Mouse (Mus musculus): ENCODE measurements around the gene Six1. TPM values are rescaled to one million over a fixed set of nuclear protein-coding genes. Genes with fewer than 3 reads are reported as not detected.

Six1 gene
- polyA plus RNA-seq, 1 experiment from 2014 or later: 45.4 TPM

- Histone ChIP-seq H3K4me3 (no peak overlapping the region), H3K4me1 (peaks cover 20% of the 10 kb centered on the region), H3K9me3 (no peaks in the 10 kb centered on the region), H3K27me3 (replicated peaks; ENCODE audit: low read depth, poor library complexity, severe bottlenecking) (peaks cover 11% of the 10 kb centered on the region), H3K27ac (replicated peaks) (no peak overlapping the region), H3K36me3 (replicated peaks) (no peaks in the 10 kb centered on the region)
- DNase-seq (ENCODE audit: low spot score): no peak
- 51% methylated on average over 9 of the region's 9 CpGs for WGBS
These were observed 7.2 kb upstream of the Six1 start for GRCm38 (mm10) chr12:73060805-73061410.

GRCm38 (mm10) chr12:73057492-73057891 is 3.8 kb upstream of the Six1 start:
- Histone ChIP-seq H3K27me3 (replicated peaks; ENCODE audit: low read depth, poor library complexity, severe bottlenecking) (peaks cover 44% of the 10 kb centered on the region), H3K27ac (replicated peaks) (no peak overlapping the region), H3K36me3 (replicated peaks) (no peaks in the 10 kb centered on the region), H3K4me1 (peaks cover 54% of the 10 kb centered on the region), H3K4me3 (no peak overlapping the region), H3K9me3 (no peaks in the 10 kb centered on the region)
- whole genome bisulfite sequencing: 91% methylated on average over 6 of the region's 6 CpGs
- DNase-seq (ENCODE audit: low spot score): no peak

- peaks cover 64% of the 10 kb centered on the region for H3K27me3 ChIP-seq (replicated peaks; ENCODE audit: low read depth, poor library complexity, severe bottlenecking)
- WGBS: 5% methylated on average over 5 of the region's 5 CpGs
- peak; percentile 70 for DNase-seq (ENCODE audit: low spot score)
- no peaks in the 10 kb centered on the region for H3K36me3 ChIP-seq (replicated peaks)
- H3K27ac ChIP-seq (replicated peaks): no peak overlapping the region
- H3K4me1 ChIP-seq: peaks cover 66% of the 10 kb centered on the region
- H3K4me3 ChIP-seq: no peak overlapping the region; the same call in 1 of the 2 replicates
- no peaks in the 10 kb centered on the region for H3K9me3 ChIP-seq
These were observed 1.8 kb upstream of the Six1 start for GRCm38 (mm10) chr12:73055451-73055850.

- Histone ChIP-seq H3K4me3 (peak overlapping the region; percentile 68), H3K27ac (replicated peaks) (peak overlapping the region; percentile 91; the same call in 1 of the 2 replicates), H3K36me3 (replicated peaks) (no peaks in the 10 kb centered on the region), H3K9me3 (no peaks in the 10 kb centered on the region), H3K27me3 (replicated peaks; ENCODE audit: low read depth, poor library complexity, severe bottlenecking) (peaks cover 72% of the 10 kb centered on the region), H3K4me1 (peaks cover 74% of the 10 kb centered on the region)
- peak; percentile 72 for DNase-seq (ENCODE audit: low spot score)
- 5% methylated on average over 15 of the region's 15 CpGs for WGBS
These were observed 994 bp upstream of the Six1 start for GRCm38 (mm10) chr12:73054576-73055185.

GRCm38 (mm10) chr12:73052651-73053591 is 766 bp downstream of the Six1 start:
- Histone ChIP-seq H3K9me3 (no peaks in the 10 kb centered on the region), H3K27ac (replicated peaks) (peak overlapping the region; percentile 91), H3K4me1 (peaks cover 91% of the 10 kb centered on the region), H3K27me3 (replicated peaks; ENCODE audit: low read depth, poor library complexity, severe bottlenecking) (peaks cover 89% of the 10 kb centered on the region), H3K36me3 (replicated peaks) (no peaks in the 10 kb centered on the region), H3K4me3 (peak overlapping the region; percentile 68)
- DNase-seq (ENCODE audit: low spot score): peak; percentile 69
- WGBS: under 1% methylated on average over 34 of the region's 34 CpGs

- no peaks in the 10 kb centered on the region for H3K9me3 ChIP-seq
- H3K4me3 ChIP-seq: peak overlapping the region; percentile 68
- under 1% methylated on average over 19 of the region's 19 CpGs for WGBS
- DNase-seq (ENCODE audit: low spot score): peak; percentile 89
- peaks cover 97% of the 10 kb centered on the region for H3K27me3 ChIP-seq (replicated peaks; ENCODE audit: low read depth, poor library complexity, severe bottlenecking)
- peak overlapping the region; percentile 91 for H3K27ac ChIP-seq (replicated peaks)
- peaks cover 97% of the 10 kb centered on the region for H3K4me1 ChIP-seq
- H3K36me3 ChIP-seq (replicated peaks): no peaks in the 10 kb centered on the region
These were observed 1.5 kb downstream of the Six1 start for GRCm38 (mm10) chr12:73052036-73052650.

GRCm38 (mm10) chr12:73050811-73051580 is 2.7 kb downstream of the Six1 start:
- no peaks in the 10 kb centered on the region for H3K9me3 ChIP-seq
- 1% methylated on average over 15 of the region's 15 CpGs for WGBS
- H3K4me3 ChIP-seq: peak overlapping the region; percentile 68
- H3K36me3 ChIP-seq (replicated peaks): no peaks in the 10 kb centered on the region
- H3K4me1 ChIP-seq: peaks cover 98% of the 10 kb centered on the region
- DNase-seq (ENCODE audit: low spot score): peak; percentile 73
- H3K27ac ChIP-seq (replicated peaks): peak overlapping the region; percentile 82
- H3K27me3 ChIP-seq (replicated peaks; ENCODE audit: low read depth, poor library complexity, severe bottlenecking): peaks cover 99% of the 10 kb centered on the region

- peak overlapping the region; percentile 82 for H3K27ac ChIP-seq (replicated peaks)
- DNase-seq (ENCODE audit: low spot score): peak; percentile 71
- H3K9me3 ChIP-seq: no peaks in the 10 kb centered on the region
- peaks cover 99% of the 10 kb centered on the region for H3K27me3 ChIP-seq (replicated peaks; ENCODE audit: low read depth, poor library complexity, severe bottlenecking)
- H3K36me3 ChIP-seq (replicated peaks): no peaks in the 10 kb centered on the region
- 1% methylated on average over 13 of the region's 13 CpGs for WGBS
- peaks cover 97% of the 10 kb centered on the region for H3K4me1 ChIP-seq
- H3K4me3 ChIP-seq: peak overlapping the region; percentile 68
These were observed 3.4 kb downstream of the Six1 start for GRCm38 (mm10) chr12:73050305-73050704.

- peaks cover 97% of the 10 kb centered on the region for H3K4me1 ChIP-seq
These were observed 4.0 kb downstream of the Six1 start for GRCm38 (mm10) chr12:73049520-73050225.

GRCm38 (mm10) chr12:73048537-73048936 is 5.2 kb downstream of the Six1 start:
- WGBS: 3% methylated on average over 3 of the region's 3 CpGs
- Histone ChIP-seq H3K27ac (replicated peaks) (no peak overlapping the region), H3K4me3 (peak overlapping the region; percentile 68; the same call in 1 of the 2 replicates), H3K9me3 (no peaks in the 10 kb centered on the region), H3K36me3 (replicated peaks) (peaks cover 16% of the 10 kb centered on the region), H3K27me3 (replicated peaks; ENCODE audit: low read depth, poor library complexity, severe bottlenecking) (peaks cover 100% of the 10 kb centered on the region), H3K4me1 (peaks cover 96% of the 10 kb centered on the region)
- DNase-seq (ENCODE audit: low spot score): no peak

More at GRCm38 (mm10) chr12:73049520-73050225, 4.0 kb downstream of the Six1 start:
- peak overlapping the region; percentile 82 for H3K27ac ChIP-seq (replicated peaks)
- peaks cover 4% of the 10 kb centered on the region for H3K36me3 ChIP-seq (replicated peaks)
- no peaks in the 10 kb centered on the region for H3K9me3 ChIP-seq
- H3K27me3 ChIP-seq (replicated peaks; ENCODE audit: low read depth, poor library complexity, severe bottlenecking): peaks cover 99% of the 10 kb centered on the region
- 2% methylated on average over 19 of the region's 19 CpGs for WGBS
- no peak for DNase-seq (ENCODE audit: low spot score)
- peak overlapping the region; percentile 68 for H3K4me3 ChIP-seq

- peak; percentile 53 for DNase-seq (ENCODE audit: low spot score)
- Histone ChIP-seq H3K9me3 (no peaks in the 10 kb centered on the region), H3K4me3 (peak overlapping the region; percentile 82; the same call in 1 of the 2 replicates), H3K4me1 (peaks cover 91% of the 10 kb centered on the region), H3K27me3 (replicated peaks; ENCODE audit: low read depth, poor library complexity, severe bottlenecking) (peaks cover 100% of the 10 kb centered on the region), H3K36me3 (replicated peaks) (peaks cover 22% of the 10 kb centered on the region), H3K27ac (replicated peaks) (no peak overlapping the region)
- 4% methylated on average over 2 of the region's 2 CpGs for WGBS
These were observed 6.1 kb downstream of the Six1 start for GRCm38 (mm10) chr12:73047576-73047975.
